Mouse (Mus musculus): ENCODE results near the gene Icam1. TPM values are rescaled to one million over a fixed set of nuclear protein-coding genes. Genes with fewer than 3 reads are reported as not detected.

Gene Icam1
- 12.3 and 13.9 TPM in 2 replicates for polyA plus RNA-seq (2015; fragmentation: Nextera tagmentation; extraction: Ambion mirVana)

GRCm38 (mm10) chr9:21015571-21016130, at the start of gene Icam1:
Icam1 (plus strand) TSS chr9:21015985.
- no peak within 1 kb of the TSS for H3K27ac ChIP-seq
- H3K4me3 ChIP-seq, result peak within 1 kb of the TSS; percentile 43
- H3K9me3 ChIP-seq, result no peaks in the 10 kb centered on the region
- peak within 1 kb of the TSS; percentile 55 for H3K9ac ChIP-seq
- 1% methylated on average over 30 of the region's 30 CpGs for WGBS
- H3K36me3 ChIP-seq, result no peaks in the 10 kb centered on the region
- peak; percentile 46; the same call in 1 of the 2 replicates for ATAC-seq (ENCODE audit: low FRiP score, low read depth)
- H3K4me2 ChIP-seq (replicated peaks), result peak within 1 kb of the TSS; percentile 63
- peaks cover 14% of the 10 kb centered on the region for H3K4me1 ChIP-seq
- peaks cover 70% of the 10 kb centered on the region for H3K27me3 ChIP-seq

- Histone ChIP-seq H3K27me3 (no peaks in the 10 kb centered on the region), H3K4me3 (no peak overlapping the region), H3K27ac (no peak overlapping the region), H3K4me1 (peaks cover 9% of the 10 kb centered on the region), H3K9me3 (no peaks in the 10 kb centered on the region), H3K9ac (no peak overlapping the region), H3K36me3 (peaks cover 79% of the 10 kb centered on the region), H3K4me2 (replicated peaks) (no peak overlapping the region)
- 90% methylated on average over 3 of the region's 3 CpGs for WGBS
- ATAC-seq (ENCODE audit: low FRiP score, low read depth), result no peak
Measured at GRCm38 (mm10) chr9:20966008-20966407, 49.8 kb upstream of the Icam1 start.

- Histone ChIP-seq H3K9ac (no peak overlapping the region), H3K36me3 (peaks cover 80% of the 10 kb centered on the region), H3K4me3 (no peak overlapping the region), H3K27ac (no peak overlapping the region), H3K27me3 (no peaks in the 10 kb centered on the region), H3K4me2 (replicated peaks) (no peak overlapping the region), H3K9me3 (no peaks in the 10 kb centered on the region), H3K4me1 (peaks cover 16% of the 10 kb centered on the region)
- no peak for ATAC-seq (ENCODE audit: low FRiP score, low read depth)
- 80% methylated on average over 5 of the region's 5 CpGs for WGBS
Measured at GRCm38 (mm10) chr9:20966747-20967146, 49.0 kb upstream of the Icam1 start.

GRCm38 (mm10) chr9:20971751-20972140, 44.0 kb upstream of the Icam1 start:
- ATAC-seq (ENCODE audit: low FRiP score, low read depth), result peak; percentile 76
- Histone ChIP-seq H3K4me1 (peaks cover 53% of the 10 kb centered on the region), H3K27me3 (no peaks in the 10 kb centered on the region), H3K36me3 (peaks cover 40% of the 10 kb centered on the region), H3K4me3 (peak overlapping the region; percentile 83), H3K27ac (peak overlapping the region; percentile 96), H3K9me3 (no peaks in the 10 kb centered on the region), H3K4me2 (replicated peaks) (peak overlapping the region; percentile 95), H3K9ac (peak overlapping the region; percentile 69)
- 23% methylated on average over 7 of the region's 7 CpGs for WGBS

DNA sequence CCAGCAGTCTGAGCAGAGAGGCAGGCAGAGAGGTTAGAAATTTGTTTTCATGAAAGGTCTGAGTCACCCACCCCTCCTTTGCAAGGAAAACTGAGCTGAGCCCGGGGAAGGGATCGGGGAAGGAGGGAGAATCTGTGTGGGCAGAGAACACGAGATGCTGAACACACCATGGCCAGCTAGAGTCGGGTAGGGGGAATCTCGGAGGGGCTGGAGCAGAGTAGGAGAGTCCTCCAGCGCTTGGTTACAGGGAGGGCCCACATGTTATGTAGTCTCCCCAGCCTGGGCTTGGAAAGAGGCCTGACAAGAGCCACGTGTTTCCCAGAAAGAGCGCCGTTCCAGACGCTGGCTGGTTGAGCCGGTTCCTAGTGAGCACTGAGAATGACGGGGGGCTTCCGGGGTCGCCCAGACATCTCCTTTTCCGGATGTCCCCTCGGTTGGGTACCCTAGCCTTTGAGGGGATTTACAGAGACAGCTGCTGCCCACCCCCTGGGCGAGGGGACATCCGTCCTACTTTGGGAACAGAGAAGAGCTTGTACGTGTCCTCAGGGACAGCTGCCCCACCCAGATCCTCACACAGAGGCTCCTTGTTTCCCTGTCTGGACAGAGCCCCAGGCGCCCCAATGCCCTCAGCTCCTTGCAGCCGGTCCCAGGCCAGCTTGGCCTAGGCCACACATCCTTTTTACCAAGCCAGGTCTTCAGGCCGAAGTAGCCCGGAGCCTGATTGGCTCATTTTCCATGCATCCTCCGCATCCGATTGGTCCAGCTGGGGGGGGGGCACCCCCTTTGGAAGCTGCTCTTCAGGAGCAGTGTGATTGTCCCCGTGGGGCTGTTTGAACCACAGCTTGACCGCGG, 43.4 kb upstream of the Icam1 start:
- Histone ChIP-seq H3K4me1 (peaks cover 60% of the 10 kb centered on the region), H3K4me2 (replicated peaks) (peak overlapping the region; percentile 95), H3K27ac (peak overlapping the region; percentile 96), H3K4me3 (peak overlapping the region; percentile 83), H3K9me3 (no peaks in the 10 kb centered on the region), H3K9ac (peak overlapping the region; percentile 69), H3K36me3 (peaks cover 34% of the 10 kb centered on the region), H3K27me3 (no peaks in the 10 kb centered on the region)
- ATAC-seq (ENCODE audit: low FRiP score, low read depth), result peak; percentile 66
- WGBS, result 15% methylated on average over 28 of the region's 28 CpGs

DNA sequence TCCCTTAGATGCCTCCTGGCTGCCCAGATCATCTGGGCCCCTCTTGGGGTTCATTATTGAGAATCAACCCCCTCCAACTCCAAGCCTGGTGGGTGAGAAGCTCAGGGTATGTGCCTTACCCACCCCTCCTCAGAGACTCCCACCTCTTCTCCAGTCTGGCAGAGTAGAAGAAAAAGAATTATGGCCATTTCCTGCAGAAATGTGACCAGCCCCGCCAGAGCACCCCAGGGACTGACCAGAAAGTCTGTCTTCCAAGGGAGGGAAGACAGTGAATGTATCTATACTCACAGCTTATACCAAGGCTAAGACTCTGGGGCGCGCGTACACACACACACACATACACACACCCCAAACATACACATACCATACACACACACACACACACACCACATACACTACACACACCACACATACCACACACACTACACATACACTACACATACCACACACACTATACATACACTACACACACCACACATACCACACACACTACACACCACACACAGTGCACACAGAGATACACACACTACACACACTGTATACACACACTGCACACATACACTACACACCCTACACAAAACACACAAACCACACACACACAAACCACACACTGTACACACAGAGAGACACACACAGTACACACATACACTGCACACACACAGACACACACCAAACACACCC, 42.6 kb upstream of the Icam1 start:
- Histone ChIP-seq H3K4me1 (peaks cover 61% of the 10 kb centered on the region), H3K4me2 (replicated peaks) (peak overlapping the region; percentile 95), H3K9ac (peak overlapping the region; percentile 69), H3K9me3 (no peaks in the 10 kb centered on the region), H3K4me3 (peak overlapping the region; percentile 83), H3K36me3 (peaks cover 26% of the 10 kb centered on the region), H3K27me3 (no peaks in the 10 kb centered on the region), H3K27ac (peak overlapping the region; percentile 96)
- no peak for ATAC-seq (ENCODE audit: low FRiP score, low read depth)
- 77% methylated on average over 4 of the region's 4 CpGs for WGBS

- H3K9me3 ChIP-seq, result no peaks in the 10 kb centered on the region
- peaks cover 61% of the 10 kb centered on the region for H3K4me1 ChIP-seq
- 55% methylated on average over 6 of the region's 6 CpGs for WGBS
- H3K9ac ChIP-seq, result peak overlapping the region; percentile 69
- H3K27me3 ChIP-seq, result no peaks in the 10 kb centered on the region
- ATAC-seq (ENCODE audit: low FRiP score, low read depth), result no peak
- peak overlapping the region; percentile 96; the same call in 1 of the 2 replicates for H3K27ac ChIP-seq
- peak overlapping the region; percentile 83 for H3K4me3 ChIP-seq
- peaks cover 21% of the 10 kb centered on the region for H3K36me3 ChIP-seq
- H3K4me2 ChIP-seq (replicated peaks), result peak overlapping the region; percentile 95
Measured at GRCm38 (mm10) chr9:20973682-20974075, 42.1 kb upstream of the Icam1 start.

- ATAC-seq (ENCODE audit: low FRiP score, low read depth), result no peak
Measured at GRCm38 (mm10) chr9:20975431-20976215, 40.2 kb upstream of the Icam1 start.

DNA sequence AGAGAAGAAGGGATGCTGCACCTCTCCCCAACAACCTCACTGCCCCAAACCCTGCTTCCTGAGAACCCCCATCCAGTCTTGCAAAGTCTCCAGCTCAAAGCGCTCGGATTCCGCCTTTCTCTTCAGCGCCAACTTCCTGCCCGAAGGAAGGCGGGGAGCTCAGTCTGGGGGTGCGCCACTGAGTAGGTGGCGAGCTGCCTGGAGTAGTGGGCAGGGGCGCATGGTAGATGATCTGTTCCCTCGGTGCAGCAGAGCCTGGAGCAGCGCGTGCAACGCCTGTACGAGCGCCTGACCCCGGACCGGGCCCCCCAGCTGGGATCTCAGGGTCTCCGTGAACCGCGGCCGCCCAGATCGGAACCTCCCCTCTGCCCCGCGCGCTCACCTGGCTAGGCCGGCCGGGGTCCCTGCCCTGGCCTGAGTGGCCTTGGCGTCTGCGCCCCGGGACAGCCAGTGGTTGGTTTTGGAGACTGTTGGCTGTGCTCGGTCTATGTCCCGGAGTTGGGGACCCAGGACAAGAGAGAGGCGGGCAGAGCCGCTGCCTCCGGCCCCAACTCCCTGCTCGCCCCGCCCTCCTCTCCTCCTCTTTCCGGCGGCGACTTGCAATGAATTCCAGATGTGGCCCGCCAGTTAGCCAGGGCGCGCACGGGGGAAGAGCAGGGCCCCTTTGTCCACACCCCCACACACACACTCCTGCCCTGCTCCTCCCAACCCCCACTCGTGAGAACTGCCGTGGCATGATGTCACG, 39.4 kb upstream of the Icam1 start, which contains the start of gene S1pr2:
Gene S1pr2, minus strand, starts transcription at position 566 of the 745 bp plus-strand sequence.
- Histone ChIP-seq H3K4me2 (replicated peaks) (peak within 1 kb of the TSS; percentile 95), H3K4me3 (peak within 1 kb of the TSS; percentile 83), H3K4me1 (peaks cover 49% of the 10 kb centered on the region), H3K9ac (peak within 1 kb of the TSS; percentile 96), H3K27me3 (no peaks in the 10 kb centered on the region), H3K9me3 (no peaks in the 10 kb centered on the region), H3K27ac (peak within 1 kb of the TSS; percentile 99), H3K36me3 (no peaks in the 10 kb centered on the region)
- under 1% methylated on average over 42 of the region's 47 CpGs for WGBS
- ATAC-seq (ENCODE audit: low FRiP score, low read depth), result peak; percentile 80

More at GRCm38 (mm10) chr9:20975431-20976215, 40.2 kb upstream of the Icam1 start:
- Histone ChIP-seq H3K4me1 (peaks cover 56% of the 10 kb centered on the region), H3K4me2 (replicated peaks) (peak overlapping the region; percentile 95), H3K36me3 (peaks cover 5% of the 10 kb centered on the region), H3K27ac (peak overlapping the region; percentile 99), H3K9me3 (no peaks in the 10 kb centered on the region), H3K9ac (peak overlapping the region; percentile 96), H3K27me3 (no peaks in the 10 kb centered on the region), H3K4me3 (peak overlapping the region; percentile 83)
- WGBS, result under 1% methylated on average over 45 of the region's 45 CpGs

GRCm38 (mm10) chr9:20976961-20977689, 38.7 kb upstream of the Icam1 start:
- Histone ChIP-seq H3K27me3 (no peaks in the 10 kb centered on the region), H3K36me3 (no peaks in the 10 kb centered on the region), H3K4me3 (peak overlapping the region; percentile 83), H3K9me3 (no peaks in the 10 kb centered on the region), H3K27ac (peak overlapping the region; percentile 99), H3K9ac (no peak overlapping the region), H3K4me2 (replicated peaks) (peak overlapping the region; percentile 95), H3K4me1 (peaks cover 41% of the 10 kb centered on the region)
- WGBS, result under 1% methylated on average over 4 of the region's 4 CpGs
- ATAC-seq (ENCODE audit: low FRiP score, low read depth), result peak; percentile 1; the same call in 1 of the 2 replicates

All from limb, embryonic 13.5 days (tissue).